Mouse (Mus musculus) hindbrain, postnatal 0 days (tissue): Measurements from ENCODE around the gene Vac14. TPM values are rescaled to one million over a fixed set of nuclear protein-coding genes. Genes with fewer than 3 reads are reported as not detected.

Experiments
- ATAC-seq: fragments of 200-750 bp; cut with Nextera tagmentation; 2 replicates; pipeline ENCODE4 v1.8.0; 2017; ENCODE audit warnings: mild to moderate bottlenecking, moderate TSS enrichment, moderate library complexity
- DNase-seq: peaks from one replicate; pipeline ENCODE4 v3.0.0-alpha.2; 2015; ENCODE audit warnings: low spot score
- H3K27ac ChIP-seq: fragments of 300-500 bp; sonication (generic); 2 replicates; pipeline ENCODE4 v1.5.1; 2014; ENCODE audit warnings: mild to moderate bottlenecking
- H3K27me3 ChIP-seq: fragments of 300-500 bp; sonication (generic); 2 replicates; pipeline ENCODE4 v1.6.1; 2014; ENCODE audit warnings: low read length, mixed read lengths; ENCODE audit not compliant: insufficient read depth
- H3K36me3 ChIP-seq: fragments of 300-500 bp; sonication (generic); 2 replicates; pipeline ENCODE4 v1.6.1; 2014; ENCODE audit warnings: low read length, mixed read lengths; ENCODE audit not compliant: insufficient read depth
- H3K4me1 ChIP-seq: fragments of 300-500 bp; sonication (generic); 2 replicates; pipeline ENCODE4 v1.6.1; 2014; ENCODE audit warnings: antibody characterized with exemption, low read length, mixed read lengths; ENCODE audit not compliant: insufficient read depth
- H3K4me2 ChIP-seq: fragments of 300-500 bp; sonication (generic); 2 replicates; pipeline ENCODE4 v1.6.1; 2014; ENCODE audit warnings: low read depth, mild to moderate bottlenecking, low read length, moderate library complexity, mixed read lengths
- H3K4me3 ChIP-seq: fragments of 300-500 bp; sonication (generic); 2 replicates; pipeline ENCODE4 v1.5.1; 2014; ENCODE audit warnings: low read length
- H3K9ac ChIP-seq: fragments of 300-500 bp; sonication (generic); replicated peaks from 2 replicates; pipeline ENCODE4 v1.6.1; 2014; ENCODE audit warnings: mild to moderate bottlenecking, low read length, moderate library complexity, mixed read lengths
- H3K9me3 ChIP-seq: fragments of 300-500 bp; sonication (generic); 2 replicates; pipeline ENCODE4 v1.6.1; 2016; ENCODE audit warnings: low read length, mixed read lengths
- CTCF ChIP-seq: IDR thresholded peaks from 2 replicates; pipeline ENCODE4 v1.5.1; 2016; ENCODE audit warnings: antibody characterized with exemption, control low read depth, low read depth
- WGBS: fragments of 180-500 bp; shearing (Covaris S2); extraction: QIAGEN DNeasy Blood & Tissue Kit; methylation state at CpG from one replicate; pipeline ENCODE4 v1.1.7; 2014; 5-methylcytosine and 5-hydroxymethylcytosine counted together
- polyA plus RNA-seq: library from polyadenylated mRNA; unstranded; fragments of >200 nt; fragmentation: Nextera tagmentation; extraction: Ambion mirVana; gene quantifications from 2 replicates; pipeline ENCODE4 v1.2.1, GENCODE M21; 2015
- total RNA-seq: library from RNA; depleted of rRNA; stranded (reverse); fragments of >200 nt; gene quantifications from 2 replicates; pipeline ENCODE4 v1.2.3, GENCODE M21; 2014; rRNA removed

Vac14 gene
- total and polyA plus RNA-seq, 2 experiments from 2014 or later = 26.1 to 44.1 TPM

DNA sequence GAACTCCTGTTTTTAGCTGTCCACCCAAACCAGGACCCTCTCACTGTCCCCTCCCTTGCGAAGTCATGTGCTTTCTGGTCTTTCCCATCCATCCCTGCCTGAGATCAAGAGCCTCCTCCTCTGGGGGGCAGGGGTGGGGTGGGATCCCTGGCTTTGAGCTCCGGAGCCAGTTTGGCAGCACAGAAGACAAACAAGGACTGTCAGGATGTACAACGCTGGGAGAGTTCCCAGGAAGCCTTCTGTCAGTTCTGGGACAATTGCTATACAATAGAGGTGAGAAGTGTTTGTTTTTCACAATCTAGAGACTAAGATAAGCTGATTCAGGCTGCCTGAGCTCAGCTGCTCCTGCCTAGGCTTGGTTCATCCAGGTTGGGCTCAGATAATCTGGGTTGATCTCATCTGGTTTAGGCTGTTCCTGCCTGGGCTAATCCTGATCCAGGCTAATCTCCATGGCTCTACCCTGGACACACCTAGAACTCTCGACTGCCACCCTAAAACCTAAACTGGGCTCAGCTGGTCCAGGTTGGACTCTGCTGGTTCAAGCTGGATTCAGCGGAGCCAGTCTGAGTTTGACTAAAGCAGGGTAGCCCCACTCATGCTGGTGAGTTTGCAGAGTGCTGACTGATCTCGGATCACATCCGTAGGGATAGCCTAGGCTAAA lies 142.0 kb downstream of the Vac14 start:
- Histone ChIP-seq H3K9me3 (no peaks in the 10 kb centered on the region), H3K27me3 (no peaks in the 10 kb centered on the region), H3K36me3 (no peaks in the 10 kb centered on the region), H3K27ac (peak overlapping the region; percentile 12; the same call in 1 of the 2 replicates), H3K9ac (no peak overlapping the region), H3K4me2 (no peak overlapping the region), H3K4me1 (no peaks in the 10 kb centered on the region), H3K4me3 (no peak overlapping the region)
- DNase-seq (no peak), ATAC-seq (no peak)
- TF ChIP-seq CTCF = no peak
- WGBS = 68% methylated on average over 7 of the region's 7 CpGs

- no peaks in the 10 kb centered on the region for H3K9me3 ChIP-seq
- no peaks in the 10 kb centered on the region for H3K27me3 ChIP-seq
- no peak overlapping the region for H3K4me3 ChIP-seq
- no peak for ATAC-seq
- no peak for DNase-seq
- TF ChIP-seq CTCF = no peak
- H3K9ac ChIP-seq = no peak overlapping the region
- no peaks in the 10 kb centered on the region for H3K4me1 ChIP-seq
- no peaks in the 10 kb centered on the region for H3K36me3 ChIP-seq
- no peak overlapping the region for H3K4me2 ChIP-seq
- peak overlapping the region; percentile 12; the same call in 1 of the 2 replicates for H3K27ac ChIP-seq
- WGBS = 50% methylated on average over 5 of the region's 5 CpGs
Observed at GRCm38 (mm10) chr8:110761185-110761584, 142.8 kb downstream of the Vac14 start.

- Histone ChIP-seq H3K9me3 (no peaks in the 10 kb centered on the region), H3K36me3 (no peaks in the 10 kb centered on the region), H3K4me1 (no peaks in the 10 kb centered on the region), H3K27me3 (no peaks in the 10 kb centered on the region), H3K4me3 (no peak overlapping the region), H3K4me2 (no peak overlapping the region), H3K9ac (no peak overlapping the region), H3K27ac (no peak overlapping the region)
- peak; percentile 41; the same call in 1 of the 2 replicates for TF ChIP-seq CTCF
- 68% methylated on average over 6 of the region's 6 CpGs for WGBS
- DNase-seq = no peak
- ATAC-seq = no peak
Observed at GRCm38 (mm10) chr8:110761988-110762387, 143.6 kb downstream of the Vac14 start.

- Histone ChIP-seq H3K4me3 (no peak overlapping the region), H3K4me1 (no peaks in the 10 kb centered on the region), H3K27me3 (no peaks in the 10 kb centered on the region), H3K27ac (no peak overlapping the region), H3K9ac (no peak overlapping the region), H3K36me3 (no peaks in the 10 kb centered on the region), H3K4me2 (no peak overlapping the region), H3K9me3 (no peaks in the 10 kb centered on the region)
- TF ChIP-seq CTCF = no peak
- DNase-seq (no peak), ATAC-seq (no peak)
- WGBS = 60% methylated on average over 3 of the region's 3 CpGs
Observed at GRCm38 (mm10) chr8:110764671-110765070, 146.3 kb downstream of the Vac14 start.

GRCm38 (mm10) chr8:110767261-110767660 lies 148.9 kb downstream of the Vac14 start:
- H3K9me3 ChIP-seq = no peaks in the 10 kb centered on the region
- no peaks in the 10 kb centered on the region for H3K36me3 ChIP-seq
- ATAC-seq (no peak), DNase-seq (no peak)
- no peak overlapping the region for H3K9ac ChIP-seq
- no peaks in the 10 kb centered on the region for H3K4me1 ChIP-seq
- H3K27ac ChIP-seq = no peak overlapping the region
- no peaks in the 10 kb centered on the region for H3K27me3 ChIP-seq
- 88% methylated on average over 6 of the region's 6 CpGs for WGBS
- H3K4me2 ChIP-seq = no peak overlapping the region
- TF ChIP-seq CTCF = no peak
- no peak overlapping the region for H3K4me3 ChIP-seq

Other genes with a start within 250 kb of the Vac14 start
- gene Mtss1l, start 102.9 kb downstream of the Vac14 start, total RNA-seq = 76.2 and 81.0 TPM in 2 replicates
- 32.9 TPM in 2 replicates for gene Mtss1l, start 102.9 kb downstream of the Vac14 start, polyA plus RNA-seq
- gene Il34, start 187.3 kb downstream of the Vac14 start, total RNA-seq = 1.9 and 8.8 TPM in 2 replicates
- gene Il34, start 187.3 kb downstream of the Vac14 start, polyA plus RNA-seq = 8.5 and 11.4 TPM in 2 replicates
- gene Cog4, start 228.0 kb downstream of the Vac14 start, total RNA-seq = 39.5 and 51.9 TPM in 2 replicates
- 51.4 and 51.6 TPM in 2 replicates for gene Cog4, start 228.0 kb downstream of the Vac14 start, polyA plus RNA-seq
- 82.5 and 83.1 TPM in 2 replicates for gene Sf3b3, start 228.2 kb downstream of the Vac14 start, total RNA-seq
- 60.6 and 64.6 TPM in 2 replicates for gene Sf3b3, start 228.2 kb downstream of the Vac14 start, polyA plus RNA-seq